Mouse (Mus musculus) MEL (cell line): ENCODE measurements around the gene Vcan. TPM values are rescaled to one million over a fixed set of nuclear protein-coding genes. Genes with fewer than 3 reads are reported as not detected.

Experiments used
- DNase-seq: peaks from one replicate; pipeline ENCODE4 v3.0.0; 2011; ENCODE audit warnings: low read depth, low spot score
- H3K27ac ChIP-seq: 2 replicates; pipeline ENCODE4 v1.5.1; 2012; ENCODE audit warnings: low read depth, mild to moderate bottlenecking, control low read depth, low read length, moderate library complexity; ENCODE audit not compliant: control insufficient read depth
- H3K27me3 ChIP-seq, 2 experiments: fragments of 150-350 bp in 1 of 2; sonication (generic) in 1 of 2; 2 replicates each; pipeline ENCODE4 v1.6.1; 2012; ENCODE audit warnings: low read length in 2 of 2, mild to moderate bottlenecking in 2 of 2, improper control_type of control experiment in 1 of 2, moderate library complexity in 1 of 2; ENCODE audit not compliant: insufficient read depth in 2 of 2, control insufficient read depth in 1 of 2
- H3K36me3 ChIP-seq, 2 experiments: 2 replicates each; pipeline ENCODE4 v1.6.1; 2012 to 2014; ENCODE audit warnings: low read length in 2 of 2, improper control_type of control experiment in 1 of 2, inconsistent platforms in 1 of 2, mild to moderate bottlenecking in 1 of 2; ENCODE audit not compliant: insufficient read depth in 2 of 2, control insufficient read depth in 1 of 2
- H3K4me1 ChIP-seq, 2 experiments: fragments of 150-350 bp in 1 of 2; sonication (generic) in 1 of 2; 2 replicates each; pipeline ENCODE4 v1.6.1; 2012; ENCODE audit warnings: low read length in 2 of 2, improper control_type of control experiment in 1 of 2, mild to moderate bottlenecking in 1 of 2; ENCODE audit not compliant: insufficient read depth in 2 of 2, control insufficient read depth in 1 of 2
- H3K4me3 ChIP-seq, 2 experiments: fragments of 150-350 bp in 1 of 2; sonication (generic) in 1 of 2; 2 replicates each; pipeline ENCODE4 v1.5.1; 2012; ENCODE audit warnings: low read depth in 2 of 2, low read length in 2 of 2, mild to moderate bottlenecking in 2 of 2, moderate library complexity in 2 of 2, control low read depth in 1 of 2, improper control_type of control experiment in 1 of 2; ENCODE audit not compliant: control insufficient read depth in 1 of 2, insufficient read depth in 1 of 2
- H3K79me2 ChIP-seq: 2 replicates; pipeline ENCODE4 v1.6.1; 2012; ENCODE audit warnings: mild to moderate bottlenecking, low read length, moderate library complexity; ENCODE audit not compliant: control insufficient read depth, poor library complexity, insufficient read depth
- H3K9ac ChIP-seq: 2 replicates; pipeline ENCODE4 v1.6.1; 2012; ENCODE audit warnings: low read depth, mild to moderate bottlenecking, control low read depth, low read length, moderate library complexity; ENCODE audit not compliant: control insufficient read depth, poor library complexity, severe bottlenecking
- H3K9me3 ChIP-seq: fragments of 150-350 bp; sonication (generic); replicated peaks from 2 replicates; pipeline ENCODE4 v1.6.1; 2012; ENCODE audit warnings: mild to moderate bottlenecking, low read length, improper control_type of control experiment, moderate library complexity; ENCODE audit not compliant: insufficient read depth
- BHLHE40 ChIP-seq: IDR thresholded peaks from 2 replicates; pipeline ENCODE4 v1.6.1; 2012; ENCODE audit warnings: low read depth, mild to moderate bottlenecking, inconsistent platforms, low read length, improper control_type of control experiment, borderline replicate concordance
- CHD1 ChIP-seq: IDR thresholded peaks from 2 replicates; pipeline ENCODE4 v1.6.1; 2012; ENCODE audit warnings: low read depth, mild to moderate bottlenecking, inconsistent platforms, low read length, improper control_type of control experiment
- CTCF ChIP-seq, 3 experiments: IDR thresholded peaks in 2 of 3; conservative IDR thresholded peaks in 1 of 3; 2 replicates each; pipeline ENCODE4 v1.5.1; 2011 to 2012; ENCODE audit warnings: low read length in 3 of 3, low read depth in 2 of 3, mild to moderate bottlenecking in 2 of 3, improper control_type of control experiment in 1 of 3, inconsistent platforms in 1 of 3, mixed read lengths in 1 of 3, moderate library complexity in 1 of 3; ENCODE audit not compliant: control insufficient read depth in 1 of 3, insufficient read depth in 1 of 3, poor library complexity in 1 of 3, severe bottlenecking in 1 of 3
- EP300 ChIP-seq, 2 experiments: IDR thresholded peaks; 2 replicates each; pipeline ENCODE4 v1.6.1; 2011; ENCODE audit warnings: improper control_type of control experiment in 2 of 2, low read length in 2 of 2, low read depth in 1 of 2, mild to moderate bottlenecking in 1 of 2
- GABPA ChIP-seq: IDR thresholded peaks from 2 replicates; pipeline ENCODE4 v1.6.1; 2012; ENCODE audit warnings: low read depth, mild to moderate bottlenecking, inconsistent platforms, low read length, improper control_type of control experiment, moderate library complexity
- GATA1 ChIP-seq: IDR thresholded peaks from 2 replicates; pipeline ENCODE4 v1.6.1; 2011; ENCODE audit warnings: low read depth, low read length, improper control_type of control experiment
- KAT2A ChIP-seq: conservative IDR thresholded peaks from 2 replicates; pipeline ENCODE4 v1.6.1; 2012; ENCODE audit warnings: low read depth, low read length, improper control_type of control experiment, inconsistent platforms
- MEF2A ChIP-seq: IDR thresholded peaks from 2 replicates; pipeline ENCODE4 v1.6.1; 2014; ENCODE audit warnings: low read depth, mild to moderate bottlenecking, inconsistent platforms, low read length, improper control_type of control experiment; ENCODE audit not compliant: poor library complexity, insufficient replicate concordance, severe bottlenecking; ENCODE audit errors: extremely low read depth
- MYC ChIP-seq: IDR thresholded peaks from 2 replicates; pipeline ENCODE4 v1.6.1; 2011; ENCODE audit warnings: low read depth, mild to moderate bottlenecking, low read length, improper control_type of control experiment, moderate library complexity
- NELFE ChIP-seq: IDR thresholded peaks from 2 replicates; pipeline ENCODE4 v1.6.1; 2011; ENCODE audit warnings: low read depth, low read length, improper control_type of control experiment
- NRF1 ChIP-seq: IDR thresholded peaks from 2 replicates; pipeline ENCODE4 v1.6.1; 2014; ENCODE audit warnings: low read depth, mild to moderate bottlenecking, inconsistent platforms, low read length, improper control_type of control experiment, moderate library complexity; ENCODE audit not compliant: poor library complexity, insufficient read depth, severe bottlenecking
- POLR2A ChIP-seq, 2 experiments: IDR thresholded peaks; 2 replicates each; pipeline ENCODE4 v1.6.1; 2011 to 2012; ENCODE audit warnings: low read length in 2 of 2, mild to moderate bottlenecking in 2 of 2, control low read depth in 1 of 2, improper control_type of control experiment in 1 of 2, low read depth in 1 of 2, moderate library complexity in 1 of 2; ENCODE audit not compliant: control insufficient read depth in 1 of 2, insufficient read depth in 1 of 2, poor library complexity in 1 of 2
- RAD21 ChIP-seq: IDR thresholded peaks from 2 replicates; pipeline ENCODE4 v1.6.1; 2011; ENCODE audit warnings: mild to moderate bottlenecking, low read depth, low read length, improper control_type of control experiment
- RCOR1 ChIP-seq: IDR thresholded peaks from 2 replicates; pipeline ENCODE4 v1.6.1; 2012; ENCODE audit warnings: low read depth, mild to moderate bottlenecking, inconsistent platforms, low read length, improper control_type of control experiment
- TAL1 ChIP-seq: IDR thresholded peaks from 2 replicates; pipeline ENCODE4 v1.6.1; 2012; ENCODE audit warnings: mild to moderate bottlenecking, inconsistent platforms, low read length, moderate library complexity, mixed read lengths
- TCF12 ChIP-seq: IDR thresholded peaks from 2 replicates; pipeline ENCODE4 v1.6.1; 2014; ENCODE audit warnings: low read depth, mild to moderate bottlenecking, inconsistent platforms, low read length, improper control_type of control experiment, moderate library complexity
- polyA plus RNA-seq, 2 experiments: library from polyadenylated mRNA; stranded (reverse) in 1 of 2; unstranded in 1 of 2; fragments of >175 nt in 1 of 2; fragments of >200 nt in 1 of 2; gene quantifications; 2 replicates each; pipeline versions ENCODE4 v1.2.1 to v1.2.4; 2012; ENCODE audit warnings: low replicate concordance in 2 of 2, low read depth in 1 of 2; ENCODE audit not compliant: insufficient read length in 2 of 2, insufficient read depth in 1 of 2, missing spikeins in 1 of 2
- total RNA-seq: library from RNA; depleted of rRNA; stranded (reverse); fragments of 300-350 nt; gene quantifications from 2 replicates; pipeline ENCODE4 v1.2.3, GENCODE M21; 2012

Gene Vcan
- total and polyA plus RNA-seq, 3 experiments, result 0.10 TPM; not detected in 2

GRCm38 (mm10) chr13:89702395-89702794 is 39.9 kb downstream of the Vcan start:
- Histone ChIP-seq H3K4me1 (no peaks in the 10 kb centered on the region), H3K27ac (no peak overlapping the region), H3K4me3 (no peak overlapping the region), H3K36me3 (no peaks in the 10 kb centered on the region), H3K79me2 (no peaks in the 10 kb centered on the region), H3K27me3 (no peaks in the 10 kb centered on the region), H3K9ac (no peak overlapping the region), H3K9me3 (no peaks in the 10 kb centered on the region)
- DNase-seq, result peak; percentile 6
- TF ChIP-seq GABPA (no peak), CHD1 (no peak), CTCF (IDR thresholded peaks at IDR 0.05 in 2 of 3, conservative IDR thresholded peaks at IDR 0.05 in 1 of 3; ENCODE audit: control insufficient read depth in 1 of 3, insufficient read depth in 1 of 3, low read depth in 2 of 3, low read length in 3 of 3, poor library complexity in 1 of 3, severe bottlenecking in 1 of 3) (peak in 1 of 3 experiments; percentile 4; a peak in 1 of 6 replicates), RAD21 (peak; percentile 9; the same call in 1 of the 2 replicates), RCOR1 (no peak)

GRCm38 (mm10) chr13:89699998-89700555 is 42.2 kb downstream of the Vcan start:
- H3K4me3 ChIP-seq, result no peak overlapping the region
- H3K36me3 ChIP-seq, result no peaks in the 10 kb centered on the region
- no peaks in the 10 kb centered on the region for H3K27me3 ChIP-seq
- DNase-seq, result no peak
- no peaks in the 10 kb centered on the region for H3K4me1 ChIP-seq
- TF ChIP-seq KAT2A (no peak), POLR2A (IDR thresholded peaks at IDR 0.05; ENCODE audit: control insufficient read depth in 1 of 2, insufficient read depth in 1 of 2, low read depth in 1 of 2, low read length in 2 of 2, poor library complexity in 1 of 2) (no peak), NRF1 (no peak), BHLHE40 (no peak), MEF2A (no peak)
- TF ChIP-seq, all 39 proteins: peak for 0
- Histone ChIP-seq H3K27ac (no peak overlapping the region), H3K79me2 (no peaks in the 10 kb centered on the region), H3K9me3 (no peaks in the 10 kb centered on the region), H3K9ac (no peak overlapping the region)

GRCm38 (mm10) chr13:89692597-89692996 is 49.7 kb downstream of the Vcan start:
- no peak overlapping the region for H3K9ac ChIP-seq
- TF ChIP-seq POLR2A (IDR thresholded peaks at IDR 0.05; ENCODE audit: control insufficient read depth in 1 of 2, insufficient read depth in 1 of 2, low read depth in 1 of 2, low read length in 2 of 2, poor library complexity in 1 of 2), result no peak
- no peak for TF ChIP-seq CHD1
- TF ChIP-seq GATA1, result peak; percentile 71
- peak; percentile 51; the same call in 1 of the 2 replicates for TF ChIP-seq TCF12
- no peak for TF ChIP-seq MYC
- TF ChIP-seq TAL1, result peak; percentile 47
- TF ChIP-seq NELFE, result no peak
- peak; percentile 57 to 58 for TF ChIP-seq EP300 (IDR thresholded peaks at IDR 0.05; ENCODE audit: low read depth in 1 of 2, low read length in 2 of 2)
- H3K36me3 ChIP-seq, result no peaks in the 10 kb centered on the region; a peak in 1 of 4 replicates
- no peak overlapping the region for H3K27ac ChIP-seq
- H3K9me3 ChIP-seq, result no peaks in the 10 kb centered on the region
- H3K4me1 ChIP-seq, result no peaks in the 10 kb centered on the region
- H3K4me3 ChIP-seq, result peak overlapping the region in 1 of 2 experiments; percentile 22; a peak in 2 of 4 replicates
- peak; percentile 43 for DNase-seq
- no peaks in the 10 kb centered on the region for H3K79me2 ChIP-seq
- no peaks in the 10 kb centered on the region for H3K27me3 ChIP-seq
